Mouse (Mus musculus): ENCODE measurements around the gene Ngb.

- TF ChIP-seq CTCF (IDR thresholded peaks at IDR 0.05; ENCODE audit: low read depth, low read length) (peak; percentile 62), POLR2A (IDR thresholded peaks at IDR 0.05; ENCODE audit: extremely low read depth, insufficient read depth, low read length) (no peak)
Observed at GRCm38 (mm10) chr12:87131619-87132018, 29.3 kb upstream of the Ngb start.

All from liver, adult 2 months (tissue).